Mouse (Mus musculus) liver, adult 2 months (tissue): ENCODE data around the gene Kctd17. TPM values are rescaled to one million over a fixed set of nuclear protein-coding genes. Genes with fewer than 3 reads are reported as not detected.

Experiments
- DNase-seq: peaks from one replicate; pipeline ENCODE4 v3.0.0-alpha.2; 2011; ENCODE audit warnings: low read depth, low spot score; ENCODE audit errors: extremely low read depth
- H3K27ac ChIP-seq: fragments of 200-500 bp; replicated peaks from 2 replicates; pipeline ENCODE4 v1.5.1; 2012; ENCODE audit warnings: low read depth, mild to moderate bottlenecking, control low read depth, inconsistent platforms, low read length; ENCODE audit not compliant: insufficient read depth
- H3K27me3 ChIP-seq: fragments of 200-500 bp; 2 replicates; pipeline ENCODE4 v1.6.1; 2012; ENCODE audit warnings: mild to moderate bottlenecking, moderate library complexity, low read length, inconsistent platforms; ENCODE audit not compliant: control insufficient read depth, insufficient read depth
- H3K36me3 ChIP-seq: fragments of 200-500 bp; 2 replicates; pipeline ENCODE4 v1.6.1; 2012; ENCODE audit warnings: low read length, inconsistent platforms; ENCODE audit not compliant: control insufficient read depth, insufficient read depth
- H3K4me1 ChIP-seq: fragments of 200-500 bp; 2 replicates; pipeline ENCODE4 v1.6.1; 2011; ENCODE audit warnings: low read length; ENCODE audit not compliant: control insufficient read depth, insufficient read depth
- H3K4me3 ChIP-seq: fragments of 200-500 bp; 2 replicates; pipeline ENCODE4 v1.5.1; 2011; ENCODE audit warnings: low read depth, mild to moderate bottlenecking, control low read depth, low read length, moderate library complexity; ENCODE audit not compliant: insufficient read depth
- H3K79me2 ChIP-seq: fragments of 200-500 bp; 2 replicates; pipeline ENCODE4 v1.6.1; 2012; ENCODE audit warnings: inconsistent platforms, mild to moderate bottlenecking, low read length, moderate library complexity; ENCODE audit not compliant: control insufficient read depth, insufficient read depth
- H3K9ac ChIP-seq: fragments of 200-500 bp; 2 replicates; pipeline ENCODE4 v1.6.1; 2012; ENCODE audit warnings: low read depth, mild to moderate bottlenecking, control low read depth, inconsistent platforms, low read length
- CTCF ChIP-seq: fragments of 200-500 bp; IDR thresholded peaks from 2 replicates; pipeline ENCODE4 v1.5.1; 2011; ENCODE audit warnings: low read depth, low read length, control low read depth
- POLR2A ChIP-seq: fragments of 200-500 bp; IDR thresholded peaks from 2 replicates; pipeline ENCODE4 v1.6.1; 2011; ENCODE audit warnings: low read length, control low read depth; ENCODE audit not compliant: insufficient read depth; ENCODE audit errors: extremely low read depth
- WGBS: fragments of 180-500 bp; shearing (Covaris S2); methylation state at CpG from one replicate; pipeline ENCODE4 v1.1.7; 2018; 5-methylcytosine and 5-hydroxymethylcytosine counted together
- polyA plus RNA-seq: library from polyadenylated mRNA; depleted of rRNA; stranded (reverse); fragments of >200 nt; gene quantifications from 2 replicates; pipeline ENCODE4 v1.2.3, GENCODE M21; 2012; rRNA removed
- total RNA-seq: library from RNA; depleted of rRNA; stranded (reverse); fragments of >200 nt; gene quantifications from 2 replicates; pipeline ENCODE4 v1.2.3, GENCODE M21; 2014; rRNA removed

Kctd17 gene
- total and polyA plus RNA-seq, 2 experiments: 1.2 to 10.4 TPM

- 86% methylated on average over 1 of the region's 1 CpGs for WGBS
- no peaks in the 10 kb centered on the region for H3K79me2 ChIP-seq
- no peaks in the 10 kb centered on the region for H3K36me3 ChIP-seq
- H3K27ac ChIP-seq: no peak overlapping the region
- TF ChIP-seq CTCF (no peak), POLR2A (no peak)
- H3K4me1 ChIP-seq: no peaks in the 10 kb centered on the region
- no peaks in the 10 kb centered on the region for H3K27me3 ChIP-seq
- H3K4me3 ChIP-seq: no peak overlapping the region
- no peak overlapping the region for H3K9ac ChIP-seq
- DNase-seq: no peak
Measured at GRCm38 (mm10) chr15:78486564-78486963, 58.2 kb downstream of the Kctd17 start.

GRCm38 (mm10) chr15:78487066-78487465, 58.7 kb downstream of the Kctd17 start:
- DNase-seq: no peak
- WGBS: 80% methylated on average over 4 of the region's 4 CpGs
- H3K27ac ChIP-seq: no peak overlapping the region
- H3K9ac ChIP-seq: no peak overlapping the region
- H3K36me3 ChIP-seq: no peaks in the 10 kb centered on the region
- TF ChIP-seq POLR2A (no peak), CTCF (no peak)
- H3K79me2 ChIP-seq: no peaks in the 10 kb centered on the region
- H3K4me3 ChIP-seq: no peak overlapping the region
- H3K27me3 ChIP-seq: no peaks in the 10 kb centered on the region
- no peaks in the 10 kb centered on the region for H3K4me1 ChIP-seq

Other genes with a start within 250 kb of the Kctd17 start
- 1.5 TPM in 1 of 2 replicates, not detected in the other for gene Pvalb, start 222.2 kb upstream of the Kctd17 start, total RNA-seq
- gene Pvalb, start 222.2 kb upstream of the Kctd17 start, polyA plus RNA-seq: not detected in 2 replicates
- 2.1 and 3.2 TPM in 2 replicates for gene Ncf4, start 183.8 kb upstream of the Kctd17 start, total RNA-seq
- 1.8 and 2.5 TPM in 2 replicates for gene Ncf4, start 183.8 kb upstream of the Kctd17 start, polyA plus RNA-seq
- gene Csf2rb2, start 122.8 kb upstream of the Kctd17 start, total RNA-seq: 0.37 and 0.54 TPM in 2 replicates
- gene Csf2rb2, start 122.8 kb upstream of the Kctd17 start, polyA plus RNA-seq: 0.47 and 1.1 TPM in 2 replicates
- 1.8 and 3.2 TPM in 2 replicates for gene Csf2rb, start 102.8 kb upstream of the Kctd17 start, total RNA-seq
- 2.1 and 3.6 TPM in 2 replicates for gene Csf2rb, start 102.8 kb upstream of the Kctd17 start, polyA plus RNA-seq
- not detected in 2 replicates for gene Tex33, start 32.7 kb upstream of the Kctd17 start, total RNA-seq
- gene Tex33, start 32.7 kb upstream of the Kctd17 start, polyA plus RNA-seq: not detected in 2 replicates
- gene Tst, start 22.7 kb upstream of the Kctd17 start, total RNA-seq: 303 and 343 TPM in 2 replicates
- gene Tst, start 22.7 kb upstream of the Kctd17 start, polyA plus RNA-seq: 621 and 686 TPM in 2 replicates
- 86.0 and 106 TPM in 2 replicates for gene Mpst, start 22.1 kb upstream of the Kctd17 start, total RNA-seq
- 377 and 408 TPM in 2 replicates for gene Mpst, start 22.1 kb upstream of the Kctd17 start, polyA plus RNA-seq
- 188 and 242 TPM in 2 replicates for gene Tmprss6, start 40.1 kb downstream of the Kctd17 start, total RNA-seq
- 514 and 542 TPM in 2 replicates for gene Tmprss6, start 40.1 kb downstream of the Kctd17 start, polyA plus RNA-seq
- gene Il2rb, start 66.7 kb downstream of the Kctd17 start, total RNA-seq: 0.83 and 1.1 TPM in 2 replicates
- gene Il2rb, start 66.7 kb downstream of the Kctd17 start, polyA plus RNA-seq: 2.4 and 4.0 TPM in 2 replicates
- gene C1qtnf6, start 102.9 kb downstream of the Kctd17 start, total RNA-seq: 0.28 and 0.54 TPM in 2 replicates
- gene C1qtnf6, start 102.9 kb downstream of the Kctd17 start, polyA plus RNA-seq: 2.2 and 2.5 TPM in 2 replicates
- gene Sstr3, start 116.1 kb downstream of the Kctd17 start, total RNA-seq: under 0.01 TPM in 1 of 2 replicates, not detected in the other
- not detected in 2 replicates for gene Sstr3, start 116.1 kb downstream of the Kctd17 start, polyA plus RNA-seq
- gene Rac2, start 144.2 kb downstream of the Kctd17 start, total RNA-seq: 2.8 and 4.5 TPM in 2 replicates
- gene Rac2, start 144.2 kb downstream of the Kctd17 start, polyA plus RNA-seq: 30.8 and 35.9 TPM in 2 replicates
- 4.7 and 7.2 TPM in 2 replicates for gene Cyth4, start 168.5 kb downstream of the Kctd17 start, total RNA-seq
- gene Cyth4, start 168.5 kb downstream of the Kctd17 start, polyA plus RNA-seq: 3.3 and 5.7 TPM in 2 replicates